Mouse (Mus musculus) small intestine, adult 2 months (tissue): ENCODE results near the gene Tdrd9.

Experiments
- CTCF ChIP-seq: fragments of 200-500 bp; IDR thresholded peaks from 2 replicates; pipeline ENCODE4 v1.5.1; 2012; ENCODE audit warnings: low read depth, mild to moderate bottlenecking, control low read depth, inconsistent platforms, low read length, moderate library complexity, mixed read lengths; ENCODE audit not compliant: insufficient replicate concordance, insufficient read length; ENCODE audit errors: extremely low read depth
- POLR2A ChIP-seq: fragments of 200-500 bp; IDR thresholded peaks from 2 replicates; pipeline ENCODE4 v1.6.1; 2012; ENCODE audit warnings: low read depth, mild to moderate bottlenecking, control low read depth, inconsistent platforms, low read length, moderate library complexity

DNA sequence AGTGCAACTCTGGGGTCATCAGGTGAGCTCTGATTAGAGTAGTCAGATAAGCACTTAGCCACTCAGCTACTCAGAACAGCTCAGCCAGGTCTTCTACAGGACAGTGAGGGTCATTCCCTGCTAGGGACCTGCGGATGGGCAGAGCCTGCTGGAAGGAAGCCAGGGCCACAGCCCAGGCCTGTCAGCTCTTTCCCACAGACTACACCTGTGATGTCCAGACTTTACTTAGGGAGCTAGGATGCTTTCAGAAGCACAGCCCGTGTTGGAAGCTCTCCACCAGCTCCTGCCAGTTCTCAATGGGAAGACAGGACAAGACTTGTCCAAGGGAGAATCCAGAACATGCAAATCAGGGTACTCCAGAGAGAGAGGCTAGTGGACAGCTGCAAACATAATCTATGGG, 37.4 kb upstream of the Tdrd9 start:
- TF ChIP-seq POLR2A (no peak), CTCF (no peak)
